Mouse (Mus musculus): ENCODE measurements around the gene Inmt.

Inmt gene

GRCm38 (mm10) chr6:55169818-55170217, 5.0 kb downstream of the Inmt start:
- DNase-seq (ENCODE audit: low spot score in 2 of 2): no peak

- peak; percentile 26 to 61 for DNase-seq (ENCODE audit: low spot score in 2 of 2)
These were observed 7.9 kb downstream of the Inmt start for GRCm38 (mm10) chr6:55166777-55167463.

GRCm38 (mm10) chr6:55163046-55163584, 11.7 kb downstream of the Inmt start:
- no peak for DNase-seq (ENCODE audit: low spot score in 2 of 2)

GRCm38 (mm10) chr6:55161311-55161761, 13.5 kb downstream of the Inmt start:
- DNase-seq (ENCODE audit: low spot score in 2 of 2): no peak

- no peak for DNase-seq (ENCODE audit: low spot score in 2 of 2)
These were observed 15.6 kb downstream of the Inmt start for GRCm38 (mm10) chr6:55159256-55159655.

GRCm38 (mm10) chr6:55152226-55152625, 22.6 kb downstream of the Inmt start:
- no peak for DNase-seq (ENCODE audit: low spot score in 2 of 2)

GRCm38 (mm10) chr6:55146138-55146537, 28.7 kb downstream of the Inmt start:
- no peak for DNase-seq (ENCODE audit: low spot score in 2 of 2)

GRCm38 (mm10) chr6:55145285-55145684, 29.6 kb downstream of the Inmt start:
- no peak for DNase-seq (ENCODE audit: low spot score in 2 of 2)

GRCm38 (mm10) chr6:55138343-55138742, 36.5 kb downstream of the Inmt start:
- DNase-seq (ENCODE audit: low spot score in 2 of 2): no peak

- no peak for DNase-seq (ENCODE audit: low spot score in 2 of 2)
These were observed 41.4 kb downstream of the Inmt start for GRCm38 (mm10) chr6:55133425-55133824.

GRCm38 (mm10) chr6:55132794-55133193, 42.0 kb downstream of the Inmt start, which contains the start of gene Crhr2:
TSS of gene Crhr2 (minus strand) at chr6:55133016.
- DNase-seq (ENCODE audit: low spot score in 2 of 2): no peak

GRCm38 (mm10) chr6:55131301-55131700, 43.5 kb downstream of the Inmt start:
- DNase-seq (ENCODE audit: low spot score in 2 of 2): no peak

- DNase-seq (ENCODE audit: low spot score in 2 of 2): no peak
These were observed 44.2 kb downstream of the Inmt start for GRCm38 (mm10) chr6:55130631-55131030.

- no peak for DNase-seq (ENCODE audit: low spot score in 2 of 2)
These were observed 46.5 kb downstream of the Inmt start for GRCm38 (mm10) chr6:55128391-55128790.

- no peak for DNase-seq (ENCODE audit: low spot score in 2 of 2)
These were observed 48.3 kb downstream of the Inmt start for GRCm38 (mm10) chr6:55126576-55126975.

- DNase-seq (ENCODE audit: low spot score in 2 of 2): no peak
These were observed 51.8 kb downstream of the Inmt start for GRCm38 (mm10) chr6:55123056-55123455.
